Mouse (Mus musculus) CH12.LX (cell line): Measurements from ENCODE around the gene Nos1. TPM values are rescaled to one million over a fixed set of nuclear protein-coding genes. Genes with fewer than 3 reads are reported as not detected.

Experiments
- DNase-seq: peaks from one replicate; pipeline ENCODE4 v3.0.0-alpha.2; 2013; ENCODE audit errors: extremely low read depth
- H3K27ac ChIP-seq: 2 replicates; pipeline ENCODE4 v1.5.1; 2012; ENCODE audit warnings: low read depth, mild to moderate bottlenecking, control low read depth, moderate library complexity; ENCODE audit not compliant: insufficient read depth
- H3K27me3 ChIP-seq: replicated peaks from 2 replicates; pipeline ENCODE3; 2012; ENCODE audit warnings: inconsistent platforms
- H3K36me3 ChIP-seq, 2 experiments: replicated peaks in 1 of 2; 2 replicates each; pipeline versions ENCODE3 to v1.6.1; 2012; ENCODE audit warnings: inconsistent platforms in 1 of 2, low read length in 1 of 2, mild to moderate bottlenecking in 1 of 2, mixed read lengths in 1 of 2, moderate library complexity in 1 of 2; ENCODE audit not compliant: control insufficient read depth in 1 of 2, insufficient read depth in 1 of 2
- H3K4me1 ChIP-seq, 2 experiments: 2 replicates each; pipeline ENCODE4 v1.6.1; 2012; ENCODE audit warnings: inconsistent platforms in 1 of 2, moderate library complexity in 1 of 2; ENCODE audit not compliant: insufficient read depth in 2 of 2, control insufficient read depth in 1 of 2
- H3K4me2 ChIP-seq: 2 replicates; pipeline ENCODE4 v1.6.1; 2012; ENCODE audit warnings: low read depth, mild to moderate bottlenecking, control low read depth; ENCODE audit not compliant: poor library complexity, insufficient read depth, severe bottlenecking
- H3K4me3 ChIP-seq, 3 experiments: fragments of 150-350 bp in 1 of 3; sonication (generic) in 1 of 3; replicated peaks in 1 of 3; 2 replicates each; pipeline versions ENCODE3 to v1.5.1; 2011 to 2012; ENCODE audit warnings: low read depth in 2 of 3, low read length in 2 of 3, mild to moderate bottlenecking in 2 of 3, moderate library complexity in 2 of 3, control low read depth in 1 of 3, improper control_type of control experiment in 1 of 3, inconsistent platforms in 1 of 3, mixed read lengths in 1 of 3; ENCODE audit not compliant: poor library complexity in 1 of 3
- H3K79me2 ChIP-seq: replicated peaks from 2 replicates; pipeline ENCODE4 v1.6.1; 2012; ENCODE audit warnings: mild to moderate bottlenecking, moderate library complexity; ENCODE audit not compliant: control insufficient read depth, poor library complexity, insufficient read depth, severe bottlenecking; ENCODE audit errors: extremely low read depth
- H3K9ac ChIP-seq: 2 replicates; pipeline ENCODE4 v1.6.1; 2012; ENCODE audit warnings: low read depth, mild to moderate bottlenecking, control low read depth, moderate library complexity; ENCODE audit not compliant: insufficient read depth
- H3K9me3 ChIP-seq: replicated peaks from 2 replicates; pipeline ENCODE3; 2012; ENCODE audit warnings: low read length, inconsistent platforms, mixed read lengths
- CHD1 ChIP-seq: IDR thresholded peaks from 2 replicates; pipeline ENCODE4 v1.6.1; 2012; ENCODE audit warnings: low read depth, low read length, improper control_type of control experiment, inconsistent platforms
- CHD2 ChIP-seq: IDR thresholded peaks from 2 replicates; pipeline ENCODE4 v1.6.1; 2011; ENCODE audit warnings: low read length, improper control_type of control experiment
- CTCF ChIP-seq, 2 experiments: IDR thresholded peaks in 1 of 2; conservative IDR thresholded peaks in 1 of 2; 2 replicates each; pipeline ENCODE4 v1.5.1; 2011 to 2012; ENCODE audit warnings: low read depth in 2 of 2, low read length in 2 of 2, improper control_type of control experiment in 1 of 2, inconsistent platforms in 1 of 2, mild to moderate bottlenecking in 1 of 2, moderate library complexity in 1 of 2
- E2F4 ChIP-seq: IDR thresholded peaks from 2 replicates; pipeline ENCODE4 v1.6.1; 2011; ENCODE audit warnings: low read depth, low read length, improper control_type of control experiment; ENCODE audit not compliant: insufficient replicate concordance
- ELF1 ChIP-seq: IDR thresholded peaks from 2 replicates; pipeline ENCODE4 v1.6.1; 2014; ENCODE audit warnings: low read depth, mild to moderate bottlenecking, inconsistent platforms, low read length, improper control_type of control experiment
- EP300 ChIP-seq: IDR thresholded peaks from 2 replicates; pipeline ENCODE4 v1.6.1; 2011; ENCODE audit warnings: low read length, improper control_type of control experiment
- GABPA ChIP-seq: IDR thresholded peaks from 2 replicates; pipeline ENCODE4 v1.6.1; 2012; ENCODE audit warnings: low read depth, low read length, improper control_type of control experiment, inconsistent platforms; ENCODE audit not compliant: insufficient replicate concordance
- HCFC1 ChIP-seq: IDR thresholded peaks from 2 replicates; pipeline ENCODE4 v1.6.1; 2012; ENCODE audit warnings: low read depth, mild to moderate bottlenecking, inconsistent platforms, low read length, improper control_type of control experiment
- IRF4 ChIP-seq: IDR thresholded peaks from 2 replicates; pipeline ENCODE4 v1.6.1; 2014; ENCODE audit warnings: low read depth, mild to moderate bottlenecking, inconsistent platforms, low read length, improper control_type of control experiment
- MXI1 ChIP-seq: IDR thresholded peaks from 2 replicates; pipeline ENCODE4 v1.6.1; 2011; ENCODE audit warnings: mild to moderate bottlenecking, low read depth, low read length, improper control_type of control experiment
- MYC ChIP-seq: IDR thresholded peaks from 2 replicates; pipeline ENCODE4 v1.6.1; 2011; ENCODE audit warnings: low read depth, mild to moderate bottlenecking, improper control_type of control experiment, low read length
- NELFE ChIP-seq: IDR thresholded peaks from 2 replicates; pipeline ENCODE4 v1.6.1; 2011; ENCODE audit warnings: low read depth, low read length, improper control_type of control experiment
- PAX5 ChIP-seq: IDR thresholded peaks from 2 replicates; pipeline ENCODE4 v1.6.1; 2012; ENCODE audit warnings: low read length, inconsistent platforms, mixed read lengths
- POLR2A ChIP-seq: IDR thresholded peaks from 2 replicates; pipeline ENCODE4 v1.6.1; 2011; ENCODE audit warnings: low read depth, mild to moderate bottlenecking, improper control_type of control experiment, low read length
- POLR2AphosphoS2 ChIP-seq: IDR thresholded peaks from 2 replicates; pipeline ENCODE4 v1.6.1; 2011; ENCODE audit warnings: low read depth, low read length, improper control_type of control experiment
- RAD21 ChIP-seq: IDR thresholded peaks from 2 replicates; pipeline ENCODE4 v1.6.1; 2011; ENCODE audit warnings: low read depth, mild to moderate bottlenecking, low read length, improper control_type of control experiment, moderate library complexity
- RCOR1 ChIP-seq: conservative IDR thresholded peaks from 2 replicates; pipeline ENCODE4 v1.6.1; 2012; ENCODE audit warnings: low read depth, mild to moderate bottlenecking, inconsistent platforms, low read length, improper control_type of control experiment
- SIN3A ChIP-seq: IDR thresholded peaks from 2 replicates; pipeline ENCODE4 v1.6.1; 2012; ENCODE audit warnings: low read length, improper control_type of control experiment, inconsistent platforms
- SMC3 ChIP-seq: IDR thresholded peaks from 2 replicates; pipeline ENCODE4 v1.6.1; 2011; ENCODE audit warnings: low read depth, low read length, improper control_type of control experiment
- TBP ChIP-seq: conservative IDR thresholded peaks from 2 replicates; pipeline ENCODE4 v1.6.1; 2011; ENCODE audit warnings: low read depth, low read length, improper control_type of control experiment
- TCF12 ChIP-seq: IDR thresholded peaks from 2 replicates; pipeline ENCODE4 v1.6.1; 2014; ENCODE audit warnings: low read depth, mild to moderate bottlenecking, inconsistent platforms, low read length, improper control_type of control experiment
- UBTF ChIP-seq: IDR thresholded peaks from 2 replicates; pipeline ENCODE4 v1.6.1; 2012; ENCODE audit warnings: low read depth, mild to moderate bottlenecking, inconsistent platforms, low read length, improper control_type of control experiment, moderate library complexity
- ZC3H11A ChIP-seq: IDR thresholded peaks from 2 replicates; pipeline ENCODE4 v1.6.1; 2012; ENCODE audit warnings: low read depth, mild to moderate bottlenecking, inconsistent platforms, low read length, improper control_type of control experiment
- ZKSCAN1 ChIP-seq: IDR thresholded peaks from 2 replicates; pipeline ENCODE4 v1.6.1; 2012; ENCODE audit warnings: low read depth, inconsistent platforms, low read length, improper control_type of control experiment, borderline replicate concordance
- ZMIZ1 ChIP-seq: IDR thresholded peaks from 2 replicates; pipeline ENCODE4 v1.6.1; 2012; ENCODE audit warnings: low read depth, mild to moderate bottlenecking, inconsistent platforms, low read length, improper control_type of control experiment
- ZNF384 ChIP-seq: IDR thresholded peaks from 2 replicates; pipeline ENCODE4 v1.6.1; 2012; ENCODE audit warnings: low read depth, low read length, improper control_type of control experiment, inconsistent platforms
- dilution Hi-C: fragments of 300-500 bp; cut with MboI; formaldehyde crosslinking; loops from 2 replicates; pipeline ENCODE4 v1.14.3; 2020; ENCODE audit warnings: low sequenced_read_pairs; ENCODE audit not compliant: extremely low pct_unique_long_range_greater_than_20kb, extremely low pct_ligation_motif_present
- in situ Hi-C: fragments of 300-500 bp; cut with MboI; formaldehyde crosslinking; loops from 3 replicates; pipeline ENCODE4 v1.14.3; 2019; ENCODE audit warnings: low sequenced_read_pairs, low pct_ligation_motif_present, low pct_unique_long_range_greater_than_20kb, mixed read lengths
- polyA plus RNA-seq: library from polyadenylated mRNA; unstranded; fragments of >175 nt; gene quantifications from 2 replicates; pipeline ENCODE4 v1.2.1, GENCODE M21; 2012; ENCODE audit warnings: low read depth; ENCODE audit not compliant: insufficient read length
- total RNA-seq, 2 experiments: library from RNA; depleted of rRNA; stranded (reverse); fragments of 300-350 nt in 1 of 2; fragments of >200 nt in 1 of 2; gene quantifications; 2 replicates each; pipeline ENCODE4 v1.2.3; 2012 to 2014

Gene Nos1
- total and polyA plus RNA-seq, 3 experiments, result 2.4 to 17.0 (median 5.6) TPM

- Histone ChIP-seq H3K79me2 (no peaks in the 10 kb centered on the region), H3K27me3 (no peaks in the 10 kb centered on the region), H3K9me3 (no peaks in the 10 kb centered on the region), H3K27ac (no peak overlapping the region), H3K4me3 (no peak overlapping the region), H3K4me2 (no peak overlapping the region), H3K4me1 (peaks cover 0 to 4% of the 10 kb centered on the region in 2 experiments; a peak in 2 of 4 replicates), H3K9ac (no peak overlapping the region), H3K36me3 (no peaks in the 10 kb centered on the region)
- no peak for DNase-seq
- in situ Hi-C loops, result no loop called here
- TF ChIP-seq ELF1 (no peak), E2F4 (no peak), POLR2A (no peak), TBP (no peak), ZKSCAN1 (no peak), RCOR1 (no peak), PAX5 (no peak)
- dilution Hi-C loops, result no loop called here
Measured at GRCm38 (mm10) chr5:117825336-117825735, 44.5 kb downstream of the Nos1 start.

DNA sequence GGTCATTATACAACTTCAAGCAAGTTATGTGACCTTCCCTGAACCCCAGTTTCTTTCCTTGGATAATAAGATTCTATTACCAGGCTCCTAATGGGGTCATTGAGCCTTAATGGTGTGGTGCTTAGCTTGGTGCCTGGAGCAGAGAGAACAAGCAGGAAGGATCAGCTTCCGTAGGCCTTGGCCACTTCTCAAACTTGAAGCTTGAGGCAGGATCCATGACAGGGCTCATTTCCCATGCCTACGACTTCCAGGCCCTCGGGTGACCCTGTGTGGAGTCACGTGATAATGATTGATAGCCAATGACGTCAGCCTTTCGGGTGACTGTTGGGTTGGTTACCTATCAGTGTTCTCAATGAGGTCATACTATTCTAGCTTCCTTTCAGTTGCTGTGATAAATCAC lies 46.5 kb downstream of the Nos1 start:
- dilution Hi-C loops, result no loop called here
- no peaks in the 10 kb centered on the region for H3K36me3 ChIP-seq
- in situ Hi-C loops, result no loop called here

DNA sequence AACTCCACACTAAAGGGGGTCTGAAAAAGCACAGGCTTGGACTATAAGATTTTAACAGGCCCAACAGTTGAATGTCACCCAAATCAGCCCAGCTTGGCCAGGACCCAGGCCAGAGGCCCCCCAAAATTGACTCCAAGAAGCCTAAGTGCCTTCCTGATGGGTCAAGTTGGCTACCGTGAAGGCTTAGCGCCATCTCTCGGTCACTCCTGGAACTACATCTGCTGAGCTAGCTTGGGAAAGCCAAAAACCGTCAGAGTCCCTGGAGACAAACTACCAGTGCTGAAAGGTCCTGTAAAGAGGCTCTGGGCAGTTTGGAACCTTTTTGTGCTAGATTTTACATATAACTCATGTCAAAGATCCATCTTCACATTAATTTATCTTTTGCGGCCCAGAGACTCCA lies 56.1 kb downstream of the Nos1 start:
- in situ Hi-C loops, result loop anchor here (5.0 kb wide), 3 partner anchors 95 to 330 kb away; no protein-coding TSS in a partner anchor
- Histone ChIP-seq H3K4me2 (no peak overlapping the region), H3K79me2 (no peaks in the 10 kb centered on the region), H3K4me3 (no peak overlapping the region), H3K9ac (no peak overlapping the region), H3K9me3 (peaks cover 9% of the 10 kb centered on the region), H3K4me1 (peaks cover 0 to 7% of the 10 kb centered on the region in 2 experiments; a peak in 2 of 4 replicates), H3K27me3 (peaks cover 8% of the 10 kb centered on the region), H3K27ac (no peak overlapping the region), H3K36me3 (no peaks in the 10 kb centered on the region)
- dilution Hi-C loops, result no loop called here
- DNase-seq, result peak; percentile 71
- no peak for TF ChIP-seq CHD1
- no peak for TF ChIP-seq ZKSCAN1
- no peak for TF ChIP-seq UBTF
- no peak for TF ChIP-seq ZMIZ1
- TF ChIP-seq TCF12, result no peak
- no peak for TF ChIP-seq MXI1
- no peak for TF ChIP-seq MYC
- peak; percentile 90 for TF ChIP-seq SMC3
- TF ChIP-seq E2F4, result no peak
- peak; percentile 95 to 99 for TF ChIP-seq CTCF (conservative IDR thresholded peaks at IDR 0.05 in 1 of 2, IDR thresholded peaks at IDR 0.05 in 1 of 2; ENCODE audit: low read depth in 2 of 2, low read length in 2 of 2)
- TF ChIP-seq POLR2AphosphoS2, result no peak
- TF ChIP-seq ZNF384, result no peak
- no peak for TF ChIP-seq PAX5
- no peak for TF ChIP-seq EP300
- no peak for TF ChIP-seq CHD2
- TF ChIP-seq HCFC1, result no peak
- TF ChIP-seq IRF4, result peak; percentile 37; the same call in 1 of the 2 replicates
- TF ChIP-seq ELF1, result peak; percentile 25; the same call in 1 of the 2 replicates
- peak; percentile 93 for TF ChIP-seq RAD21

More for the DNA sequence above, 46.5 kb downstream of the Nos1 start:
- Histone ChIP-seq H3K4me3 (no peak overlapping the region), H3K79me2 (no peaks in the 10 kb centered on the region), H3K27ac (no peak overlapping the region), H3K9me3 (no peaks in the 10 kb centered on the region), H3K4me1 (no peaks in the 10 kb centered on the region; a peak in 1 of 4 replicates), H3K27me3 (no peaks in the 10 kb centered on the region), H3K9ac (no peak overlapping the region), H3K4me2 (no peak overlapping the region)
- DNase-seq, result no peak
- TF ChIP-seq POLR2AphosphoS2 (no peak), GABPA (no peak), ZMIZ1 (no peak), SIN3A (no peak), EP300 (no peak), ZC3H11A (no peak), MYC (no peak), POLR2A (no peak), NELFE (no peak), RCOR1 (no peak), CTCF (conservative IDR thresholded peaks at IDR 0.05 in 1 of 2, IDR thresholded peaks at IDR 0.05 in 1 of 2; ENCODE audit: low read depth in 2 of 2, low read length in 2 of 2) (no peak), E2F4 (no peak), ZNF384 (no peak)
